Mouse (Mus musculus): ENCODE measurements at regions not wholly inside any gene's neighbourhood (a gene's known extent, or its start where the extent isn't known, plus 50 kb on each side); places are given as distances from the start of the nearest gene placed in this dataset.

DNA sequence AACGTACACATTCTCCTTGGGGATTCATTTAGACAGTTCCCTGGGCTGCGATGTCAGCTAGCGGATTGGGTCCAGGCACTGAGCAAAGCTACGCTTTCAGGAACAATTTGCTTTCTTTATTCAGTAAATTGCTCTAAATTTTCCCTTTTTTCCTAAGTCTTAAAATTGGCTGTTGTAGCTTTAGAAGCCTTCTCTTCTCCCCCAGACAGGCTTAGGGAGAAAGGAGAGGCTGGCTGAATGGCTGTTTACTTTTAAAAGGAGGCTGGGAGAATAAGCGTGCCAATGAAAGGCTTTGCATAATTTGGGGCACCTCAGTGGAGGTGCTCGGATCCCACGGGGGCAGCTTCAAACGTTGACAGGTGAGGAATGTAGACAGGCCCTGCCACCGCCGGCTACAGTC lies 383.8 kb downstream of the Prdm2 start:
- TF ChIP-seq CTCF (conservative IDR thresholded peaks at IDR 0.05; ENCODE audit: insufficient read depth, insufficient read length, low read depth, low read length) (no peak), POLR2A (IDR thresholded peaks at IDR 0.05; ENCODE audit: low read depth, low read length) (no peak)
